Mouse (Mus musculus): ENCODE measurements around the gene Mycbpap. TPM values are rescaled to one million over a fixed set of nuclear protein-coding genes. Genes with fewer than 3 reads are reported as not detected.

The Mycbpap gene
- polyA plus RNA-seq, 1 experiment from 2014 or later = 1.8 TPM

DNA sequence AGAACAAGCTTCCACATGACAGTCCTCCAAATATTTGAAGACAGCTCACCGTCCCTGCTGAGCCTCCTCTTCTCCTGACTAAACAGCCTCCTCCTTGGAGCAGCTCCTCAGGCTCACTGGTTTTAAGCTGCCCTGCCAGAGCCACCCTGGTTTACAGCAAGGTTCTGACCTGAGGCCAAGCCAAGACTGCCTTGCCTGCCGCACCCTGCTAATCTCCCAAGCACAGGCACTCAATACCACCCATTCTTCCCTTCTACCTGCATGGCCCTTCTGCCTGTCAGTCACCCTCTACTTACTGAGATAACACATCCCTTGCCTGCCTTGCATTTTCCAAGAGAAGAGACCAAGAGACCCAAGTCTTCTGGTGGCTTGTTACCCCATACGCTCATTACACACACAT, 65.2 kb downstream of the Mycbpap start:
- WGBS = 88% methylated on average over 3 of the region's 3 CpGs
- no peak for DNase-seq (ENCODE audit: low spot score)
- H3K4me2 ChIP-seq (ENCODE audit: low read length) = no peak overlapping the region
- no peak overlapping the region; the same call in 1 of the 2 replicates for H3K27ac ChIP-seq (ENCODE audit: low read depth, low read length)
- H3K27me3 ChIP-seq (replicated peaks; ENCODE audit: control insufficient read depth, insufficient read depth, low read length) = no peaks in the 10 kb centered on the region
- 0 out of 2 replicates have a peak, but pooled peaks cover 7% of the 10 kb centered on the region for H3K4me1 ChIP-seq (ENCODE audit: control insufficient read depth, insufficient read depth, low read length)
- no peak for ATAC-seq
- H3K9ac ChIP-seq (ENCODE audit: low read length) = no peak overlapping the region
- H3K9me3 ChIP-seq (replicated peaks; ENCODE audit: control insufficient read depth, low read length) = no peaks in the 10 kb centered on the region
- H3K36me3 ChIP-seq (ENCODE audit: control insufficient read depth, insufficient read depth, low read length) = peaks cover 7% of the 10 kb centered on the region; the same call in 1 of the 2 replicates
- no peak overlapping the region for H3K4me3 ChIP-seq (ENCODE audit: low read depth, low read length)

DNA sequence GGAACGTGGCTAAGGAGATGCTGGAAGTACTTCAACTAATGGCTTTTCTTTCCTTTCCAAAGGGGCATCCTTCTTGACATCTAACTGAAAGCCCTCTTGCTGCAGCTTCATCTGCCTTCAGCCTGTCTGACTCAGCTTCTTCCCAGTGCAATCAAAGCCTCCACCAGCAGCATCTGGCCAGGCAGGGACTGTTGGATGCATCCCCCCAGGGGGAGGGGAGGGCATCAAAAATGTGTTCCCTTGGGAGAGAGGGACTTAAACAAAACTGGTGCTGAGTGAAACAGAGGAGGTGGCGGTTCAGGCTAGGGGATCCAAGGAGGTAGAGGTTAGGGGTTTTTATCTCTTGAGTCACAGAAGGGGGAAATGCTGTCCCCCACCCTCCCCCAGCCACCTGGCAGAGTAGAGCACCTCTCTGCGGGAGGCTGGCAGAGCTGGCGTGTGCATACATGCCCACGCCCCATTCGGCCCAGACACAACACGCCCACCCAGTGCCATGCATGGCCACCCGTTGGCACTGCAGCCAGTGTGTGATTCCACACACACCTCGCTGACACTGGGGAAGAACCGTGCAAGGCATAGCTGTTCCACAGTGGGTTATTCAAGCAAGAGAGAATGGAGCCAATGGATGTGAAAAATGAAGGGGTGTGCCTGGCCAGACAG, 66.3 kb downstream of the Mycbpap start:
- ATAC-seq (no peak), DNase-seq (ENCODE audit: low spot score) (no peak)
- 0 out of 2 replicates have a peak, but pooled peaks cover 7% of the 10 kb centered on the region for H3K4me1 ChIP-seq (ENCODE audit: control insufficient read depth, insufficient read depth, low read length)
- WGBS = 65% methylated on average over 10 of the region's 10 CpGs
- peaks cover 7% of the 10 kb centered on the region; the same call in 1 of the 2 replicates for H3K36me3 ChIP-seq (ENCODE audit: control insufficient read depth, insufficient read depth, low read length)
- no peaks in the 10 kb centered on the region for H3K27me3 ChIP-seq (replicated peaks; ENCODE audit: control insufficient read depth, insufficient read depth, low read length)
- H3K9me3 ChIP-seq (replicated peaks; ENCODE audit: control insufficient read depth, low read length) = no peaks in the 10 kb centered on the region
- no peak overlapping the region for H3K9ac ChIP-seq (ENCODE audit: low read length)
- H3K27ac ChIP-seq (ENCODE audit: low read depth, low read length) = no peak overlapping the region
- no peak overlapping the region for H3K4me3 ChIP-seq (ENCODE audit: low read depth, low read length)
- H3K4me2 ChIP-seq (ENCODE audit: low read length) = no peak overlapping the region

DNA sequence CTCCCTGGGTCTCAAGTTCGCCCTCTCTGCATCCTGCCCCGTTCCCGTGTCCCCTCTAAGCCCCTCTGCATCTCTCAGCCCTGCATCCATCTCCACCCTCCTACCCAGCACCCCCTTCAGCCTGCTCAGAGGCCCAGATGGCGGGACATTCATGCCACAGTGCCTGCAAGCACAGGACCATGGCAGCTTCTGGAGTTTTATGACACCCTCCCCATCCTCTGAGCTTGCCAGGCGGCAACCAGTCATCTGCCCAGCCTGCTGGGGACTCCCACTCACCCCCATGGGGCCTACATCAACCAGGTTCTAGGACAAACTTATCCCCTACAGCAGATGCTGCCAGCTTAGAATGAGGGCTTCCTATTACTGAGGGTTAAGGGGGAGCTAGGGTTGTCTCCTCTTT, 66.8 kb downstream of the Mycbpap start:
- Histone ChIP-seq H3K36me3 (ENCODE audit: control insufficient read depth, insufficient read depth, low read length) (peaks cover 7% of the 10 kb centered on the region; the same call in 1 of the 2 replicates), H3K27me3 (replicated peaks; ENCODE audit: control insufficient read depth, insufficient read depth, low read length) (no peaks in the 10 kb centered on the region), H3K9me3 (replicated peaks; ENCODE audit: control insufficient read depth, low read length) (no peaks in the 10 kb centered on the region), H3K4me3 (ENCODE audit: low read depth, low read length) (no peak overlapping the region), H3K27ac (ENCODE audit: low read depth, low read length) (no peak overlapping the region), H3K4me1 (ENCODE audit: control insufficient read depth, insufficient read depth, low read length) (0 out of 2 replicates have a peak, but pooled peaks cover 7% of the 10 kb centered on the region), H3K4me2 (ENCODE audit: low read length) (no peak overlapping the region), H3K9ac (ENCODE audit: low read length) (no peak overlapping the region)
- DNase-seq (ENCODE audit: low spot score) (no peak), ATAC-seq (no peak)
- WGBS = 65% methylated on average over 5 of the region's 5 CpGs

Other genes with a start within 250 kb of the Mycbpap start
- not detected in 2 replicates for gene Gm21885, start 239.9 kb downstream of the Mycbpap start, polyA plus RNA-seq (2014; fragmentation: Nextera tagmentation; extraction: Ambion mirVana)
- gene Luc7l3, start 199.8 kb downstream of the Mycbpap start, polyA plus RNA-seq (2014; fragmentation: Nextera tagmentation; extraction: Ambion mirVana) = 89.6 and 104 TPM in 2 replicates
- 10.2 and 10.3 TPM in 2 replicates for gene Ankrd40, start 193.7 kb downstream of the Mycbpap start, polyA plus RNA-seq (2014; fragmentation: Nextera tagmentation; extraction: Ambion mirVana)
- 0.27 and 1.7 TPM in 2 replicates for gene Abcc3, start 128.7 kb downstream of the Mycbpap start, polyA plus RNA-seq (2014; fragmentation: Nextera tagmentation; extraction: Ambion mirVana)
- gene Cacna1g, start 47.5 kb downstream of the Mycbpap start, polyA plus RNA-seq (2014; fragmentation: Nextera tagmentation; extraction: Ambion mirVana) = 7.0 and 7.1 TPM in 2 replicates
- 0.43 and 0.67 TPM in 2 replicates for gene Spata20, start 35.6 kb downstream of the Mycbpap start, polyA plus RNA-seq (2014; fragmentation: Nextera tagmentation; extraction: Ambion mirVana)
- 0.30 and 0.41 TPM in 2 replicates for gene Epn3, start 21.8 kb downstream of the Mycbpap start, polyA plus RNA-seq (2014; fragmentation: Nextera tagmentation; extraction: Ambion mirVana)
- gene Rsad1, start 27.5 kb upstream of the Mycbpap start, polyA plus RNA-seq (2014; fragmentation: Nextera tagmentation; extraction: Ambion mirVana) = 3.9 and 4.1 TPM in 2 replicates
- gene Chad, start 43.3 kb upstream of the Mycbpap start, polyA plus RNA-seq (2014; fragmentation: Nextera tagmentation; extraction: Ambion mirVana) = 0.17 TPM in 2 replicates
- 2.1 and 2.3 TPM in 2 replicates for gene Acsf2, start 80.1 kb upstream of the Mycbpap start, polyA plus RNA-seq (2014; fragmentation: Nextera tagmentation; extraction: Ambion mirVana)
- gene Lrrc59, start 108.0 kb upstream of the Mycbpap start, polyA plus RNA-seq (2014; fragmentation: Nextera tagmentation; extraction: Ambion mirVana) = 120 and 137 TPM in 2 replicates
- 100 and 111 TPM in 2 replicates for gene Mrpl27, start 132.0 kb upstream of the Mycbpap start, polyA plus RNA-seq (2014; fragmentation: Nextera tagmentation; extraction: Ambion mirVana)
- 11.3 and 13.6 TPM in 2 replicates for gene Eme1, start 132.2 kb upstream of the Mycbpap start, polyA plus RNA-seq (2014; fragmentation: Nextera tagmentation; extraction: Ambion mirVana)
- gene Xylt2, start 155.8 kb upstream of the Mycbpap start, polyA plus RNA-seq (2014; fragmentation: Nextera tagmentation; extraction: Ambion mirVana) = 6.9 and 8.2 TPM in 2 replicates
- not detected in 2 replicates for gene Gm11541, start 182.8 kb upstream of the Mycbpap start, polyA plus RNA-seq (2014; fragmentation: Nextera tagmentation; extraction: Ambion mirVana)
- gene Cdc34b, start 220.0 kb upstream of the Mycbpap start, polyA plus RNA-seq (2014; fragmentation: Nextera tagmentation; extraction: Ambion mirVana) = not detected in 2 replicates

All from forebrain, embryonic 14.5 days (tissue).